Mouse (Mus musculus) brown adipose tissue, adult 24 weeks (tissue): Measurements from ENCODE around the gene Gal3st2b. TPM values are rescaled to one million over a fixed set of nuclear protein-coding genes. Genes with fewer than 3 reads are reported as not detected.

ENCODE experiments used
- polyA plus RNA-seq: library from polyadenylated mRNA; stranded (reverse); fragments of >200 nt; gene quantifications from 2 replicates; pipeline ENCODE4 v1.2.4, GENCODE M21; 2012; ENCODE audit not compliant: missing spikeins, insufficient read depth, insufficient read length

The Gal3st2b gene
- polyA plus RNA-seq, 1 experiment = not detected

Other genes with a start within 250 kb of the Gal3st2b start
- gene Bok, start 232.7 kb upstream of the Gal3st2b start, polyA plus RNA-seq = 1.2 and 2.1 TPM in 2 replicates
- gene Atg4b, start 166.8 kb upstream of the Gal3st2b start, polyA plus RNA-seq = 34.8 and 43.4 TPM in 2 replicates
- 23.4 and 24.1 TPM in 2 replicates for gene Thap4, start 163.4 kb upstream of the Gal3st2b start, polyA plus RNA-seq
- gene Dtymk, start 116.4 kb upstream of the Gal3st2b start, polyA plus RNA-seq = 39.9 and 45.2 TPM in 2 replicates
- 5.0 and 6.1 TPM in 2 replicates for gene Ing5, start 114.3 kb upstream of the Gal3st2b start, polyA plus RNA-seq
- gene D2hgdh, start 93.4 kb upstream of the Gal3st2b start, polyA plus RNA-seq = 23.7 and 30.9 TPM in 2 replicates
- gene Gal3st2, start 57.0 kb upstream of the Gal3st2b start, polyA plus RNA-seq = not detected in 2 replicates
- gene Gal3st2c, start 72.2 kb downstream of the Gal3st2b start, polyA plus RNA-seq = not detected in 2 replicates
- gene Neu4, start 102.1 kb downstream of the Gal3st2b start, polyA plus RNA-seq = not detected in 2 replicates
- gene Pdcd1, start 134.2 kb downstream of the Gal3st2b start, polyA plus RNA-seq = not detected in 2 replicates